Mouse (Mus musculus): Measurements from ENCODE around the gene Agtrap.
"Not testable (repeated sequence)": the region's sequence is repeated elsewhere in the genome, so short reads cannot be mapped to it uniquely, and the experiment has no call there.

Agtrap gene

DNA sequence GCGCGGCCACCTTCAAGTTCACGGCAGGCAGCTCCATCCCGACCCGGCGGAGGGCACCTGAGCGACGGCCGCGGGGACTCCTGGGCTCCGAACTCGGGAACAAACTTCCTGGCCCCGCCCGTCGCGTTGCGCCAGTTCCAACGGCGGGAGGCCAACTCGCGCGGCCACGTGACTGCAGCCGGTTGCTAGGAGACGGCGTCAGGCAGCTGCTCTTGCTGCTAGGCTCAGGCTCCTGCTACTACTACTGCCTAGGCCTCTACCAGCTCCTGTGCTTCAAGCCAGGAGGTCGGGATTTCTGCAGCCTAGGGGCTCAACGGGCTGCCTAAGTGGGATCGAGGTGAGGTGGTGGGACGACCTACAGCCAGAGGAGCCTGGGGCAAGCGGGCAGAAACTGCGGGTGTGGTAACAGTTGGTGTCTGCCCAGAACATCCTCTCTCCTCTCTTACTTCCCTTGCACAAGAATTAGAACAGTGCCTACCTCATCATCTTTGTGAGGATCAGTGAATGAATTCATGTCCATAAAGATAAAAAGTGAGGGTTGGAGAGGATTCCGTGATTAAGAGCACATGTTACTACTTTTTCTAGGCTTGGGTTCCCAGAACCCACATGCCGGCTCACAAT lies at the start of gene Agtrap:
TSS of gene Agtrap (minus strand) at position 125 of the 621 bp plus-strand sequence.
- DNase-seq (ENCODE audit: extremely low spot score), result peak; percentile 88

- DNase-seq (ENCODE audit: extremely low spot score), result no peak
Observed at GRCm38 (mm10) chr4:148137503-148137902, 49.7 kb upstream of the Agtrap start.

GRCm38 (mm10) chr4:148134988-148135387 lies 47.2 kb upstream of the Agtrap start:
- no peak for DNase-seq (ENCODE audit: extremely low spot score)

- DNase-seq (ENCODE audit: extremely low spot score), result peak; percentile 84
Observed at GRCm38 (mm10) chr4:148131497-148132081, 43.8 kb upstream of the Agtrap start.

- DNase-seq (ENCODE audit: extremely low spot score), result peak; percentile 86
Observed at GRCm38 (mm10) chr4:148130561-148131413, 43.0 kb upstream of the Agtrap start, which contains the start of gene Draxin. TSS of gene Draxin (minus strand) at chr4:148130698.

DNA sequence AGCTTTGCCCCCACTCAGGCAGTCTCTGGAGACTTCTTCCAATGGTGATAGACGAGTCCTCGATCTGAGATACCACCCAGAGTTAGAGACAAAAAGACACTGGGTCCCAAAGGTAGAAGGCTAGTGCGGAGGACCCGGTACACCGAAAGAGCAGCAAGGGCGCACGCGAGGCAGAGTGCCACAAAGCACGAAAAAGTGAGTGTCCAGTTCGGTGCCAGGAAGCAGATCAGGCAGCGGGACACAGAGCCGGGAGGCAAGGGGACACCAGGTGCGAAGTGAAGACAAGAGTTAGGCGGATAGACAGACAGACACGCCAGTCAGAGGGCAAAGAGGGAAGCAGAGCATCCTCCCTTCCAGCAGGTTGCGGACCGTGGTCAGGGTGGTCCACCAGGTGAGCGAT lies 42.3 kb upstream of the Agtrap start, which contains the start of gene Mad2l2:
TSS of gene Mad2l2 (plus strand) at position 252 of the 400 bp plus-strand sequence.
- DNase-seq (ENCODE audit: extremely low spot score), result no peak

GRCm38 (mm10) chr4:148128672-148129071 lies 40.8 kb upstream of the Agtrap start:
- DNase-seq (ENCODE audit: extremely low spot score), result no peak

GRCm38 (mm10) chr4:148128241-148128640 lies 40.4 kb upstream of the Agtrap start:
- no peak for DNase-seq (ENCODE audit: extremely low spot score)

DNA sequence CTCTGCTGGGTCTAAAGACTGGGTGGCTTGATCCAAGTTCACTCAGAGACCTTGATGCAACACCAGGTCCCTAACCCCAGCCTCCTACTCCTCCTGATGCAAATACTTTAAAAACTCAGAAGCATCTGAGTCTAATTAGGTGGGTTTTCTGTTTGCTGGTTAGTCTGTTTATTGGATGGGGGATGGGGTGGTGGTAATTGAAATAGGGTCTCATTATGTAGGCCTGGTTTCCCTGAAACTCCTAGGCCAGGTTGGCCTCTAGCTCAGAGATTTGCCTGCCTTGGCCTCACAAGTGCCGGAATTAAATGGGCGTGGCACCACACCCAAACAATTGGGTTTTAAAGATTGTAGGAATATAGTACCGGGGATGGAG lies 34.8 kb upstream of the Agtrap start:
- no peak for DNase-seq (ENCODE audit: extremely low spot score)

DNA sequence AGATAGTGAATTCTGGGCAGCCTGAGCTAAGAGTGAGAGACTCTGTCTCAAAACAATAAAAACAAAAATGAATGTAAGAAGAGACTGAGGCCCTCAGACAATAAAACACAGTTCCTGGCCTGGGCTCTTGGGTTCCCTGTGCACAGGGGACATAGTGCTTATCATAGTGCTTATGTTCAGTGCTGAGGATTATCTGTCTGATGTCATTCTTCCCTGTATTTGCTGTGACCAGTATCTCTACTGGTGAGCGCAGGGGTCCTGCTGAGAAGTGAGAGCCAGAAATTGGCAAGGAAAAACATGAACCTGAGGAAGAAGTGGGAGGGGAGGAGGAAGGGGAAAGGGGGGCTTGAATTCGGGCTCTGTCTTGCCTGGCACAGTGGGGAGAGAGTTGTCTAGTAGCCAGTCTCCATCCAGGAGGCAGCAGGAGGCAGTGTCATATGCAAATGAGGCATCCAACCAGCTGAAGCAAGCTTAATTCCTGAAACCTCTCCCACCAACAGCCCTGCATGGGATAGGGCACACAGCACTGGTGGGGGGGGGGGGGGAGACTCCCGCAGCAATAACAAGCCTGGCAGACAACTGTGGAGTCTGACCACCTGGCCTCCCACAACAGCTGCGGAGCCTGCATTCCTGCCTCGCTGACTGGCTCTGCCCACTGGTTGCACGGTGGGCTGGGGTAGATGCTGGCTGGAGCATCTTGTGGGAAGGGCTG lies 34.3 kb upstream of the Agtrap start:
- DNase-seq (ENCODE audit: extremely low spot score), result peak; percentile 25

GRCm38 (mm10) chr4:148121362-148121761 lies 33.5 kb upstream of the Agtrap start:
- DNase-seq (ENCODE audit: extremely low spot score), result no peak

- no peak for DNase-seq (ENCODE audit: extremely low spot score)
Observed at GRCm38 (mm10) chr4:148120555-148120954, 32.7 kb upstream of the Agtrap start.

- not testable (repeated sequence) for DNase-seq (ENCODE audit: extremely low spot score)
Observed at GRCm38 (mm10) chr4:148119578-148119977, 31.7 kb upstream of the Agtrap start.

GRCm38 (mm10) chr4:148117392-148117791 lies 29.6 kb upstream of the Agtrap start:
- no peak for DNase-seq (ENCODE audit: extremely low spot score)

DNA sequence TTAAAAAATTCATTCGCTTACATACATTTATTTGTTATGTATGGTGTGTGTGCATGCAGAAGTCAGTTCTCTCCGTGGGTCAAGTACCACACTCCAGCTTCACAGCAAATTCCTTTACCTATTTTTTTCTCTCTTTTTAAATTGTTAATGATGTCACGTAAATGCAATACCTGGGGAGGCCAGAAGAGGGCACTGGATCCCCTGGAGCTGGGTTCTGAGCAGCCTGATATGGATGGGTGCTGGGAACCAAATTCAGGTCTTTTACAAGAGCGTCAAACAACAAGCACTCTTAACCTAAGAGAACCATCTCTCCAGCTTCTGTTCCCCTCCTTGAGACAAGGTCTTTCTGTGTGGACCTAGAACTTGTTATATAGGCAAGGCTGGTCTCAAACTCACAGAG lies 28.8 kb upstream of the Agtrap start:
- DNase-seq (ENCODE audit: extremely low spot score), result no peak

DNA sequence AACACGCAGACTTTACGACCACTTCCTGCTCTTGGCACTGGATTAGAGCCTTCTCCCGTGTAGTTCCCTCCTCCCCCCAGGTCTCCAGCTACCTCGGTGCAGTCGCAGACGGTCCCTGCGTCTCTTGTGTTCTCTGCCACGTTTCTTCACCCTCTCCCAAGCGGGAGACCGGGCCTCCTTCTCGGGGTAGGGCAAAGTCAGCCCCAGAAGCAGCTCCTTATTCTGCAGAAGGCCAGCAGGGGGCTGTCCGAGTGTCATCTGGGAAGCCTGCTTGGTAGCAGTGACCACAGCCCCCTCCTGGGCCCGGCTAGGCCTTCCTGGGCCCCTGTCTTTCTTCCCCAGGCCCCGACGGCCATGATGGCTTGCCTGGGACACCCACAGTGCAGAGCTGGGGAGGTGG lies 27.6 kb upstream of the Agtrap start:
- DNase-seq (ENCODE audit: extremely low spot score), result peak; percentile 62

- DNase-seq (ENCODE audit: extremely low spot score), result peak; percentile 92
Observed at GRCm38 (mm10) chr4:148114758-148115391, 27.0 kb upstream of the Agtrap start.

- DNase-seq (ENCODE audit: extremely low spot score), result no peak
Observed at GRCm38 (mm10) chr4:148112519-148112918, 24.7 kb upstream of the Agtrap start.

DNA sequence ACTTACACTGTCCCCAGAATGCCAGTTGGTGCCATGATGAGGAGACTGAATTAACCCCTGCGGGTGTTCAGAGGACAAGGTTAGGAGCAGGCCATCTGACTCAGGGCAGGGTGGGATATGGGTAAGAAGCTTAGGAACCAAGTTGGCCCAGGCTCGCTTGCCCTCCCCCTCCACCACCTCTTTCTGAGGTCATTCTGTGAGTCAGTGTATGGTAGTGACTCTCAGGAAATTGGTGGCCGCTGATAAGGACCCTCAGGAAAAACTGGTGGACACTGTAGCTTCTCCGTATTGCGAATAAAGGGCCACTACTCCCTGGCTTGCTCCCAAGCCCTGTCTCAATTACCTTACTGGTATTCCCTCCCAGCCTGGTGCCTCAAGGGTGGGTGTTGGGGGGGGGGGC lies 21.4 kb upstream of the Agtrap start:
- no peak for DNase-seq (ENCODE audit: extremely low spot score)

- no peak for DNase-seq (ENCODE audit: extremely low spot score)
Observed at GRCm38 (mm10) chr4:148108565-148109100, 20.8 kb upstream of the Agtrap start.

- peak; percentile 61 for DNase-seq (ENCODE audit: extremely low spot score)
Observed at GRCm38 (mm10) chr4:148107621-148108291, 19.9 kb upstream of the Agtrap start.
